Mouse (Mus musculus) gastrocnemius, postnatal 36 days (tissue): Measurements from ENCODE around the gene Aldh3b2. TPM values are rescaled to one million over a fixed set of nuclear protein-coding genes. Genes with fewer than 3 reads are reported as not detected.
A peak's percentile ranks its signal among the peaks of the same experiment; 100 is the strongest.
"Not testable (repeated sequence)": the region's sequence is repeated elsewhere in the genome, so short reads cannot be mapped to it uniquely, and the experiment has no call there.

ENCODE experiments used
- DNase-seq, 2 experiments: peaks; one replicate each; pipeline ENCODE4 v3.0.0; 2022
- intact Hi-C: fragments of 180-260 bp; cut with DNase I; formaldehyde crosslinking; loops from one replicate; pipeline ENCODE4 v1.15.1; 2025
- total RNA-seq, 2 experiments: library from RNA; stranded (reverse); gene quantifications; 2 replicates each; pipeline ENCODE4 v1.2.3; 2021

Aldh3b2 gene
- total RNA-seq, 2 experiments from 2014 or later = 0.20 to 0.23 TPM

- intact Hi-C loops = loop anchor here (5.0 kb wide), 1 partner anchor 36 kb away; no protein-coding TSS in a partner anchor
- DNase-seq = no peak
Measured at GRCm38 (mm10) chr19:3945872-3946564, 26.1 kb upstream of the Aldh3b2 start.

- peak; percentile 27 to 61 for DNase-seq
- intact Hi-C loops = loop anchor here (1.0 to 5.0 kb wide), 2 partner anchors 36 to 67 kb away; no protein-coding TSS in a partner anchor
Measured at GRCm38 (mm10) chr19:3946715-3947114, 25.4 kb upstream of the Aldh3b2 start.

- intact Hi-C loops = loop anchor here (1.0 to 5.0 kb wide), 2 partner anchors 34 to 65 kb away; no protein-coding TSS in a partner anchor
- DNase-seq = no peak
Measured at GRCm38 (mm10) chr19:3947813-3948212, 24.3 kb upstream of the Aldh3b2 start.

DNA sequence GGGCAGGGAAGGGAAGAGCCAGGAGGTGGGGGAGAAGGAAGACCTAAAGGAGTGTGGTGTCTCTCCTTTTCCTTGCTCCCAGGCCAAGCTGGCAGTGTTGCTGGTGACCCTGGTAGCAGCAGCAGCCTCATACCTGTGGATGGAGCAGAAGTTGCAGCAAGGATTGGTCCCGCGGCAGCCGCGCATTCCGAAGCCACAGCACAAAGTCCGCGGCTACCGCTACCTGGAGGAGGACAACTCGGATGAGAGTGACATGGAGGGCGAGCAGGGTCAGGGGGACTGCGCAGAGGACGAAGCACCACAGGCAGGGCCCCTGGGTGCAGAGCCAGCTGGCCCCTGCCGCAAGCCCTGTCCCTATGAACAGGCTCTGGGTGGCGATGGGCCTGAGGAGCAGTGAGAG lies 23.6 kb upstream of the Aldh3b2 start:
- no peak for DNase-seq
- intact Hi-C loops = loop anchor here (5.0 kb wide), 1 partner anchor 34 kb away; no protein-coding TSS in a partner anchor

- intact Hi-C loops = no loop called here
- no peak for DNase-seq
Measured at GRCm38 (mm10) chr19:3950331-3950730, 21.8 kb upstream of the Aldh3b2 start.

DNA sequence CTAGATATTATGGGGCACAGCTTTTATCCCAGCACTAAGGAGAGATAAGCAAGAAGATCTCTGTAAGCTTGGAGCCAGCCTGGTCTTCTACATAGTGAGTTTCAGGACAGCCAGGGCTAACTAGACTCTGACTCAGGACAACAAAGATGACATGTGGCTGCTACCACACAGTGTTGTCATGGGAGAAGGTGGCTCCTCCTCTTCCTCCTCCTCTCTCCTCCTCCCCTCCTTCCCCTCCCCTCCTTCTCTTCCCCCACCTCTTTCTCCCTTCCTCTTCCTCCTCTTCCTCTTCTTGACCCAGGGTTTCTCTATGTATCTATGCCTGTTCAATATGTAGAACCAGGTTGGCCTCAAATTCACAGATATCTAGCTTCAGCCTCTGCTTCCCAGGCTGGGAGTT lies 20.7 kb upstream of the Aldh3b2 start:
- no peak for DNase-seq
- intact Hi-C loops = no loop called here

GRCm38 (mm10) chr19:3952099-3952498 lies 20.0 kb upstream of the Aldh3b2 start:
- DNase-seq = no peak
- intact Hi-C loops = no loop called here

- intact Hi-C loops = no loop called here
- no peak for DNase-seq
Measured at GRCm38 (mm10) chr19:3955033-3955432, 17.1 kb upstream of the Aldh3b2 start.

GRCm38 (mm10) chr19:3955804-3956203 lies 16.3 kb upstream of the Aldh3b2 start:
- intact Hi-C loops = no loop called here
- no peak for DNase-seq

DNA sequence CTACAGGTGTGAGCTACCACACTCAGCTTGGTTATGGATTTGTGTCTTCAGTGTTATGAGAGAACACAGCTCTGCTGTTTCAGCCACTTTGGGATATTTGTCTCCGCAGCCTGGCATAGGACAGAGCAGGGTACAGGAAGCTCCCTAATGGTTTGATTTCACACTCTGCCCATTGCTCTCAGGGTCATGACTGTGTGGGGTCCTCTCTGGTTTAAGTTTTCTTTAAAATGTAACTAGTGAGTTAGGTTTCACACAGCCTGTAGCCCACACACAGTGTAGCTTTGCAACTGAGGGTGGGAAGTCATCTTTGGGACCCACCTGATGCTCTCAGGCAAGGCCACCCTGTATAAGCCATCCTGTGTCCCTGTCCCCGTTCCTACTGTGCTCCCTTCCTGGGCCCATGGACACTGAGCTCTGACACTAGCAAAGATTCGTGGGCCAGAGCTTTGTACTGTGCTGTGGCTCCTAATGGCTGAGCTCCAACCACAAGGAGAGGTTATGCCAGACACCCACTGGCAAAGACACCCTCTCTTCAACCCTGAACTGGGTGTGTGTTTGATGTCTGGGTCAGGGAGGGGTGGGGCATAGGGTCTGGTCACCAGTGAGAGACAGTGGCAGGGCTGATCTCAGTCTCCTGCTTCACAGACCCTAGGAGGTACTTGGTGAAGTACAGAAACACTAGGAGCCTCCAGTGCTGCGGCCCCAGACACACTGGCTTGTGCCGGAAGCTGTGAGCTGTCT lies 14.7 kb upstream of the Aldh3b2 start:
- intact Hi-C loops, DNase-seq: not testable (repeated sequence)

DNA sequence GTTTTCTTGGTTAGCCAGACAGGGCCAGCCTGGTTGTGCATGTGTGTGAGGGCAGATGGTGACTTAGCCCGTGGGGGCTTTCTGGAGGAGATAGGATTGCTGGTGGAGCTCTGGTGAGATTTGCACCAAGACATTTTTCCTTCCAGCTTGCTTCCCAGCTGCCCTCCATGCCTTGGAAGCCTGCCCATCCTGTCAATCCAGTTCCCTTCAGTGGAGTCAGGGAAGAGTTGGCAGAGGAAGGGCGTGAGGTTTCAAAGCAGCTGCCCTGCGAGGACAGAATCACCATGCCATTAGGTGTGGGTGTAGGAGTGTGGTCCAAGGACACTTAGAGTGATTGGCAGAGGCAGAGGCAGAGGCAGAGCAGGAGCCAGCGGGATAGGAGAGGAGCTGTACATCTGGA lies 13.7 kb upstream of the Aldh3b2 start, which contains the start of gene Aldh3b3:
TSS of gene Aldh3b3 (plus strand) at position 176 of the 400 bp plus-strand sequence.
- intact Hi-C loops = no loop called here
- DNase-seq = no peak

DNA sequence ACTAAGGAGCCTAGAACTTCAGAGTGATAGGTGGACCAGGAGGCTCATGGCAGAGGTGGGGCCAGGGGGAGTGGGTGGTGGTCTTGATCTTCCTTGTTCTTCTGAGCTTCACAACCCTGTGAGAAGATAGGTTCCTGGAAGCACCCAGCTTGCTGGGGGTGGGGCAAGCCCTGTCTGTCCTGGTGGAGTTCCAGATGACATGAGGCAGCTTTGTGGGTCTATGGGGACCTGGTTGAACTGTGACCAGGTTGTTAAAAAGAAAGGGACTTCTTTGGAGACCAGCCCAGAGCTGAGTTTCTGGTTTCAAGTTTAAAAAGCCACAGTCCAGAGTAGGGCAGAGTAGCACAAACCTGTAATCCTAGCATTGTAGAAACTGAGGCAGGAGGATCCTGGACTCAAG lies 13.1 kb upstream of the Aldh3b2 start:
- intact Hi-C loops = no loop called here
- DNase-seq = no peak

DNA sequence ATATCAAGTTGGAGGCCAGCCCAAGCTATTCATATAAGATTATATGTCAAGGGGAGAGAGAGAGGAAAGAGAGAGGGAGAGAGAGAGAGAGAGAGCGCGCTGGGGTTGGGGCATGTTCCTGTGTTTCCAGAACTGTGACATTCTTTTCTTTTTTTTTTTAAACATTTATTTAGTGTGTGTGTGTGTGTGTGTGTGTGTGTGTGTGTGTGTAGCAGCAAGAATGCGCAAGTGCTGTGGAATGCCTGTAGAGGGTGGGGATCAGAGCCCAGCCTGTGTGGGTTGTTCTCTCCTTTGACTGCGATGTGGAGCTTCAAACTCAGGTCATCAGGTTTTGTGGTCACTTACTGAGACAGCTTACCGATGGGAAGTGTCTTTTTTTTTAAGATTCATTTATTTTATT lies 11.9 kb upstream of the Aldh3b2 start:
- no peak for DNase-seq
- intact Hi-C loops = no loop called here

DNA sequence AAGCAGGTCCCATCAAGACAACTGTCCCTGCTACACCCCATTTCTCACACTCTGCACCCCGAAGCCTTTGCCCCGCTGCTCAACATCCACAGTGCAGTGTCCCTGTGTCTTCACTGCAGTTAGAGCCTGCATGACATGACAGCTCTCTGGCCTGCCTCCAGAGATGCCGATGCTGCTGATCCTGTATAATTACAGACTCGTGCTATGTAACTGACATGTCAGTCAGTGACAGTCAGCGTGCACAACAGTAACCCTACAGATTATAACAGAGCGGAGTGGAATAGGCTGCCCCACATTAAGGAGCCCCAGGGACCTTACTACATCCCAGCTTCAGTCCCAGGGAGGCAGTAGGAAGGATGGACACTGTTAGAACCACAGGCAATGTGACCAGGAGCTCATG lies 10.3 kb upstream of the Aldh3b2 start:
- intact Hi-C loops, DNase-seq: not testable (repeated sequence)

DNA sequence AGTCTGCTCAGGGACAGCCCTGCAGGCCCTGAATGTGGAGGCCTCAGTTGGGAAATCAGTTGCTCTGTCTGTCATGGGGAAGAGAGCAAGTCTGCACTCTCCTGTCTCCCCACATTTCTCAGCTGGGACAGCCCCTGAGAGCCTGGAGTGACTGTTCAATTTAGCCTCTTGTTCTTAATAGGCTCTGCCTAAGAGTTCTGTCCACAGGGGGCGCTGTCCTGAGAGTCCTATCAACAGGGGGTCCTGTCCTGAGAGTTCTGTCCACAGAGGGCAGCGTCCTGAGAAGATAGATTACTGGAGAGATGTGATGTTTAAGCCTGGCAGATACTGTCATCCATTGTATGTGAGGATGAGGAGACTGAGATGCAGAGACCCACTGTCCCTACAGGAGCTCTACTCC lies 9.7 kb upstream of the Aldh3b2 start:
- DNase-seq = no peak

GRCm38 (mm10) chr19:3964030-3964429 lies 8.1 kb upstream of the Aldh3b2 start:
- DNase-seq = no peak
- intact Hi-C loops = no loop called here

More for the DNA sequence above, 9.7 kb upstream of the Aldh3b2 start:
- intact Hi-C loops = no loop called here

GRCm38 (mm10) chr19:3966330-3967075 lies 5.6 kb upstream of the Aldh3b2 start:
- intact Hi-C loops = no loop called here
- no peak for DNase-seq

DNA sequence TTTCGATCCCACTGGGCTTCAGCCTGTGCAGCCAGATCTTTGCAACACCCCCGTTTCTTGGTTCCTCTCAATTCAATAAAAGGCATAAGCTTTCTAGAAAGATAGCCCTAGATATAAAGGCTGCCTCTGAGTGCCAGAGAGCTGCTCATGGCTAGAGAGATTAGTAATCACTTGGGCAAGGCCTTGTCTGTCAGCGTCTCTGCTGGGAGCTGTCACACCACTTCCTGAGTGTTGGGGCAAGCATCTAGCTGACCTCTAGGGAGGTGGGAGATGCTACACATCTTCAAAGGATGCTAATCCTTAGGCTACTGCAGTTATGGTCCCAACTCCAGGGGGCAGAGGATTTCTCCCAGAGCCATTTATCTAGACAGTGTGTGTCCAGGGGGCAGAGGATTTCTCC lies 4.9 kb upstream of the Aldh3b2 start:
- DNase-seq = no peak
- intact Hi-C loops = no loop called here

DNA sequence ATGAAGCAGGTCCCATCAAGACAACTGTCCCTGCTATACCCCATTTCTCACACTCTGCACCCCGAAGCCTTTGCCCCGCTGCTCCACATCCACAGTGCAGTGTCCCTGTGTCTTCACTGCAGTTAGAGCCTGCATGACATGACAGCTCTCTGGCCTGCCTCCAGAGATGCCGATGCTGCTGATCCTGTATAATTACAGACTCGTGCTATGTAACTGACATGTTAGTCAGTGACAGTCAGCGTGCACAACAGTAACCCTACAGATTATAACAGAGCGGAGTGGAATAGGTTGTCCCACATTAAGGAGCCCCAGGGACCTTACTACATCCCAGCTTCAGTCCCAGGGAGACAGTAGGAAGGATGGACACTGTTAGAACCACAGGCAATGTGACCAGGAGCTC lies 2.5 kb downstream of the Aldh3b2 start:
- DNase-seq, intact Hi-C loops: not testable (repeated sequence)

- intact Hi-C loops = no loop called here
- DNase-seq = no peak
Measured at GRCm38 (mm10) chr19:3975866-3976265, 3.7 kb downstream of the Aldh3b2 start.

DNA sequence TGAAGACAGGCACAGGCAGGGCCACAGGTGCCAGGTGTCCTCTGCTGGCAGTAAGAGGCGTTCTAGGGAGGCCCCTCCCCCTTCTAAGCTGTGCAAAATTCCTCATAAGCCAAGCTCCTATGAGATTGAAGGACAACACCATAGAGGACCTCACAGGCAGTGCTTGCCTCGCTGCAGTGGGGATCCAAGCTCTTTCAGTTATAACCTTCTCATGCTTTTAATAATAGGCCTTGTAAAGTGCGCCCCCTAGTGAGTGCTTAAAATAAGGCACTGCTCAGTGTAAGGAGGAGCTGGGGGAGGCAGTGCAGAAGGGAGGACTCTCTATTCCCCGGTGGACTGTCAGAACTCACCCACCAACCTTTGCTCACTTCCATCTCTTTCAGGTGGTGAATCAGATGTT lies 8.2 kb downstream of the Aldh3b2 start:
- intact Hi-C loops = loop anchor here (5.0 kb wide), 2 partner anchors 33 to 188 kb away; no protein-coding TSS in a partner anchor
- DNase-seq = peak in 1 of 2 experiments; percentile 79
